Mouse (Mus musculus): ENCODE results near the gene Mast4.

The Mast4 gene

DNA sequence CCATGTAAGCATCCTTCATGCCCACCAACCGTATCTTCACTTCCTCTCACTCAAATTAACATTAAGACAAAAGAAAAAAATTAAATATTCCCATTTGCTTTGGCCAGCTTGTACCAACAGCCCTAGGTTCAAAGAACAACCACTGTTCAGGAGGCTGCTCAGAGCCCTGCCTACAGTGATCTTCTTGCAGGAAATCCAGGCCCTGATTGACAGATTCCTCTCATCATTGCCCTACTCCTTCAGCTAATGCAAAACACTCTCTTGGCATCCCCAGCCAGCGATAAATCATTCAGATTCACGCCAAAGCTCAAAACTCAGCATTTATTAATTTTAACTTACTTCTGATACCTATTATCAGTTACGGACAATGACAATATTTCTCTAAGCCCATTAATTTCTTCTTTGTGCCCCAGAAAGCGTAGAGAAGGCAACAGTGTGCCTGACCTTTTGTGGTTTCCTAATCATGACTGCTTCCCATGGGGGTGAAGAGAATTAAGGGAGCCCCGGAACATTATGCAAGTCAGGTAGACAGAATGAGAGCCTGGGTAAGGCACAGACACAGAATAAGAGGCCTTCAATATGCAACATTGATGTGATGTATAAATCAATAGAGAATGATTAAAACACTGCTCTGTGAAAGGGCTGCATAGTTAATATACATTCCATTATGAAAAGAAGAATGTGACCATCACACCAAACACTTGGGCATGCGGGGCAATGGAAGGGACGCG lies 135.9 kb downstream of the Mast4 start:
- DNase-seq (ENCODE audit: low spot score in 2 of 2), result no peak

DNA sequence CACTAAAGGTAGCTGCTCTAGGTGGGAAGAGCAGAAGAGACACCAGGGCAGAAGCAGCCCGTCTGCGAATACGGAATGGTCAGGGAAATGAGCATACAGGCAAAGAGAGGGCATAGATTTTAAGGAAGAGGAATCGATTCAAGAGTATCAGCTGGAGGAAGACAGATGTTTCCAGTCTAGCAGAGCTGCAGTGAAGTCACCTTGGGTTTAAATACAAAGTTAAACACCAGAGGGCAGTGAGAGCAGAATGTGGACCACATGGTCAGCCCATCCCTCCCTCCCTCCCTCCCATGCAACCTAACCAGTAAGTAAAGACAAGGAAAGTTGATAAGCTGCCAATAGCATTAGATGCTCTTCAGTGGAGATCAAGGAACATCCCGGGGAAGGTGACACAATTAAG lies 138.0 kb downstream of the Mast4 start:
- no peak for DNase-seq (ENCODE audit: low spot score in 2 of 2)

DNA sequence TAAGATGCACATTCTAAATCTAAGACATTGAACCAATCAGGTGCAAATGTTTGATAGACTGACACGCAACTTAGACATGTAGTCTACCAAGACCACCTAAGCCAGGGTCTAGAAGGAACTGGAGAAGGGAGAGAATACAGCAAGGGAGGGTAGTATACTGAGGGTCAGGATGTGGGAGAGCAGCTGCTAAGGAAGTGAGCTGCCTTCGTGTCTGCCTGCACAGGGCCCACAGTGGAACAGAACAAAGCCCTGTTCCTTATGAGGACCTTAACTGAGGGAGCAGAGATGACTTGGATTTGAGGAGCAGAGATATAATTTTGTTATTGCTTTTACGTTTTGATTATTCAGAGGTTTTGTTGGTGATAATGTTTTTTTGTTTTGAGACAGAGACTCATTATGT lies 138.4 kb downstream of the Mast4 start:
- DNase-seq (ENCODE audit: low spot score in 2 of 2), result no peak

DNA sequence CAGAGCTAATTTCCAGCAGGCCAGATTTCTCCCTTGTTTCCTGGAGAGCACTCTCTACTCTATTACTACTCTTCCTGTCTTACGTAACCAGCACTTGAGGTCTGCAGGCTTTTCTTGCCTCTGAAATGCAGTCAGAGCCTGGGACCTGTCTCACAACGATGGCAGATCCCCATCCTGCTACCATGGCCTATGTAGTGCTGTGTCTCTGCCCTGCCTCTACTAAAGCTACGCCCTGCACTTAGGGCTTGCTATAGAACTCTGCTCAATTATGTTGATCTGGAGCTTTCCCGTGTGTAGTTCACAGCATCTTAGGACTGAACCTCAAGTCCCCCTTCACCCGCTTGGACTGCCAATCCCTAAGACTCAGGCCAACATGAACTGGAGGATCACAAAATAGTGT lies 150.7 kb downstream of the Mast4 start:
- no peak for DNase-seq (ENCODE audit: low spot score in 2 of 2)

DNA sequence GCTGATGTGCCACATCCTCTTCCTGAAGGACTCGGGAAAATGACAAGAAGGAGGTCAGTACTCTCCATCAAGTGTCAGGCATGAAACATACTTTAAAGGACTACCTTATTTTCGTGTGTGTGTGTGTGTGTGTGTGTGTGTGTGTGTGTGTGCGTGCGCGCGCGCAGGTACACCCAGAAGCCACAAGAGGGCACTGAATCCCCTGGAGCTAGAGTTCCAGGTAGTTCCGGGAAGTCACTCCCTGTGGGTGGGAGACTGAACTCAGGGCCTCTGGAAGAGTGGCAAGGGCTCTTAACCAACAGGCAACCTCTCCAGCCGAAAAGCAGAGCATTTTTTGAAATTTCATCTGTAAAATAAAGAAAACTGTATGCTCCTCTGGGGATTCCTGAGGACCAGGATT lies 152.5 kb downstream of the Mast4 start:
- no peak for DNase-seq (ENCODE audit: low spot score in 2 of 2)

DNA sequence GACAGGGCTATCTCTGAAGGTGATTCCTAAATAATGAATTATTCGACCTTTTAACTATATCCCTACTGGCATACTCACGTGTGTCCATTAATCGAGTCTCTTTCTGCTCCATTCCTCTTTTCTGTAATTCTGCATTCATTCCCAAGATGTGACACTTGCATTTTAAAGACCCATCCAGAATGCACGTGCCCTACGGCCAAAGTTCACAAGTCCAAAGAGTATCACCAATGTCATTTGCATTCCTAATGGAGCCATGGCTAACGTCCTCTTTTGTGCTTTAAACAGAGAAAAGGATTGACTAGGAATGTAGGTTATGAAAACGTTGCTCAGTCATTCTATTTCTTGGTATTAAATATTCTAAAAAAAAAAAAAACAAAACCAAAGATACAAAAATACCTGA lies 157.4 kb downstream of the Mast4 start:
- DNase-seq (ENCODE audit: low spot score in 2 of 2), result no peak

DNA sequence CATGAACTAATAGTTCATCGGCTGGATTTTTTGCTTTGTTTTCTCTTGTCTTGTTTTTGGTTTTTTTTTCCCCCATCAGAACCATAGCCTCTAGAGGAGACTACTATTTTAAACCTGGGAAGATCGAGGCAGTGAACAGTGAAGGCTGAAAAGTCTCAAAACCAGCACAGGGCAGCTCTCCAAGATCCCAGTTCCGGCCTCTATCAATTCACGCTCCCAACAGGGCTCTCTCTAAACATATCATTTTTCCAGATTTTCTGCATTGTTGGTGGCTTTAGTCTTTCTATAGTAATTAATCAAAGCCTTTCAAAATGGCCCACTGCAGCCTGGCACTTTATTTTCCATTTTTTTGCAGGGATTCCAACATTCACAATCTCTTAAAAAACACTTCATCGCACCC lies 159.9 kb downstream of the Mast4 start:
- no peak for DNase-seq (ENCODE audit: low spot score in 2 of 2)

DNA sequence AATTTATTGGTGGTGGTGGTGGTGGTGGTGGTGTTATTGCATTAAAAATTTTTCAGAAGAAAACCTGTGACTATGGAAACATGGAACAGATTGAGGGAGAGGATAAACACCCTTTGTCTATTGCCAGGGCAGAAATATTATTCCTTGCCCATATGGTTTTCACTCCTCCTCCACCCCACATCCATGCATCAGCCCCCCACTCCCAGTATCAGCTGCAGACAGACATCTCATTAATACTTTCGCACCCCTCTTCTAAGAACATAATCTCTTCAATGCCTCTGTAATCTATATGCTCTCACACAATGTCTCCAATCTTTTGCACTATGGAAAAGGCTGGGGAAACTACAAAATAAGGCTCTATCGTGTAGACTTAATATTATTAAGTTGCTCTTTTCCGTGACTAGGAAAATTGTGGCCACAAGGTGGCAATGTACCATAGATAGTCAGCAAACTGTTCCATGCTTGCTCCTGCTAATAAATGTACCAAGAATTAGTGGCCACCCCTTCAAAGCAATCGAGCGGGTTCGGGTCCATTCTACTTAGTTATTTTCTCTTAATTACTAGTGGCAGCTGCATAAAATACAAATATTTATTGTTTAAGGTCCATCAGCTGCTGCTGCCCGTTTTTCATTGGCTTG lies 160.6 kb downstream of the Mast4 start:
- no peak for DNase-seq (ENCODE audit: low spot score in 2 of 2)

DNA sequence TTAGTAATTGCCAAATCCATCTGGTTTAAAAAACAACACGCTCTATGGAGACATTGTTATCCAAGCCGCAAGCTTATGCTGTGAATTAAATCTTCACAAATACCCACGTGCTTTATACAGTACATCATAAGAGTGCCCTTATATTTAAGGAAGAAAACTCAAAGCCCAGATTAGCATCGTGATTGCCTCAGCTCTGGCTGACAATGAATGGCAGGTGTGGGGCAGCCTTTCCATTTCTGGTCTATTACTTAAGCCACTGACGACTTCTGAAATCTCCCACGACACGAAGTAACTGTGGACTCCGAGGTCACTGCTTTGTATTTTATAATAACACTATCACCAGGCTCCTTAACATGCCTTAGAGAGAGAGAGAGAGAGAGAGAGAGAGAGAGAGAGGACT lies 182.4 kb downstream of the Mast4 start:
- no peak for DNase-seq (ENCODE audit: low spot score in 2 of 2)

DNA sequence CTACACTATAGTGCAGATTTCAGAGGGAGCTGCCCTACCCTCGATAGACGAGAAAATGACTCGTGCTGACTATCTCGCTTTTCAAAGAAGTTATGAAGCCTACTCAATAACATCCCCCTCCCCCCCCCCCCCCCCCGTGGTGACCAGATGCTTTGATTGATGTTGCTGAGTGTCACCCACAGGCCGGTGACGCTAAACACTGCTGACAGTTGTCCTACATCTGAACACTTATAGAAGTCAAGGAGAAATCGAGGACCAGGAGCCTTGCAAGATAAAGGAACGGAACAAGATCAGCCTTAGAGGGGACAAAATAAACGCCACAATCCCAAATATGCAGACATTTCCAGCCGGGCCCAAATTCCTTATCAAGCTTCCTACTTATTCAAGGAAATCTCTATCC lies 183.1 kb downstream of the Mast4 start:
- DNase-seq (ENCODE audit: low spot score in 2 of 2), result no peak

DNA sequence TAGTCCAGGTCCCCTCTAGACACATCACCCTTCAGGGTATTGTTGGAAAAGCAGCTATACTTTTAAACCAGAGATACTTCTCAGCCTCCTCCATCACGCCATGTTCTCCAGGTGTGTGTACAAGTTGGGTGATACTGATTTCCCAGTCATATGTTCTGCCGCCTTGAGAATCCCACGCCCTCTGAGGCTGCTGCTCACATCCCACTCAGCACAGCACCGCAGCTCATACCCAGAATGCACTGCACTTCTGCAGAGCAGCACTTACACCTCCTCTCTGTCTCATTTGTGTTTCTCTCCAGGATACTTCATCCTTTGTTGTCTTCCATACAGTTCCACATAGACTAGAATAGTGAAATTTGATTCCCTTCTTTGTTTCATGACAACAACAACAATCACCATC lies 183.6 kb downstream of the Mast4 start:
- no peak for DNase-seq (ENCODE audit: low spot score in 2 of 2)

DNA sequence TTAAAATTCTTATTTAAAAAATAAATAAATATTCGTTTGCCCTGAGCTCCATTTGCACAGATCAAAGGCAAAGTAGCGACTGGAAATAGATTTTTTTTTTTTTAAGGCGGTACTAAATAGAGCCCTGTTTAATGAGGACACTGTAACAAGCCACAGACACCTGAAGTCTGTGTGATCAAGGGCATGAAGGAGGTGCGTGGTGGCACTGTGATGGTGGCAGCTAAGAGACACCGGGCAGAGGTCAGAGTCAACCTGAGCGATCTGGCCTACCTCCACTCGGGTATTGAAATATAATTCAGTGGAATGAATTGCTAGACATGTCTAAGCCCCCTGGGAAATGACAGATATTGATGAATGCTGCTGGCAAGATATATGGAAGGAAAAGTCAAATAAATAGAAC lies 184.9 kb downstream of the Mast4 start:
- DNase-seq (ENCODE audit: low spot score in 2 of 2), result no peak

DNA sequence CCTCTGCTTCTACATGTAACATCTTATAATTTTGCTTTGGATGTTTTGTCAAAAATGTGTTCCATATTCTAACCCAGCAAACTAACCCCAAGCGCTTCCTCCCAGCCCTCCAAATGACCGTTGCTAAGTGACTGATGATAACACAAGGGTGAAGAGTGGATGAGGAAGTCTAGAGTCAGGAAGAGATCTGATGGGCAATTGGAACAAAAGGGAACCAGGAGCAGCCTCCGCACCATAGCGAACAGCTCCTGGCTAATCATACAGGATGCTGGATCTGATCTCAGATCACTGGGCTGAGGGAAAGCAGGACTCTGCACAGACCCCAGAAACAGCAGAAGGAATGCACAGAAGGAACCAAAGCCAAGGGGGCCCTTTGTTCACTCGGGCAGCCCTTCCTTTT lies 190.0 kb downstream of the Mast4 start:
- DNase-seq (ENCODE audit: low spot score in 2 of 2), result no peak

DNA sequence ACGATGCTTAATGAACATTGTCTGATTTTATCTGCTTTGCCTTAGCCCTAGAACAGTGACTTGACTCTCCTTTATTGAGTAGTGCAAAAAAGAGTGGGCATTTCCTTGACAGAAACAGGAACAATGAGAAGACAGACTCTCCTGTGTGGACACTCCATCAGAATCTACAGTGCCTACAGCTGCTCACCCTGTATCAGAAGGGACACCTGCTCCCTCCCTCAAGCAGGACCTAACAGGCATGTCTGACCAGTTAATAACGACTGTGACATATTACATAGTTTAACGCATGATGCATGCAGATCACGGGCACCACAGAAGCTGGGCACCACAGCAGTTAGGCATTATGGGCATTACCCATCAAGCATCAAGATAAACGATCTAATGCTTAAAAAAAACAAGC lies 193.0 kb downstream of the Mast4 start:
- DNase-seq (ENCODE audit: low spot score in 2 of 2), result no peak

DNA sequence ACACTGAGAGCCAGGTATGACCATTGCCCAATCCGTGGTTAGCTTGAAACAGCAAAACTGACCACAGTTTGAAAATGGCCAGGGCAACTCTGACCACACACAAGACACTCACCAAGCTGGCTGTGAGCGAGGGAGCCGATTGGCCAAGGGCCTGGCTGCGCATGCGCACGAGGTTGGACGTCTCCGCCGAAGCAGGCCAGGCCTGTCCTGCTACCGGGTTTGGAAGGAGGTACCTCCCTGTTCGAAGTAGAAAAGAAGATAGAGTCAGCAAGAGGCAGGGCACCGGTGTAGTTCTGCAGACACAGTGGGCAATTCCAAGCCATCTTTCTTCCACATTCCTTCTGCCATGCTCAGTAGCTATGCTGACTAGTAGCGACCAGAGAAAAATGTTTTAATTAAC lies 194.2 kb downstream of the Mast4 start:
- DNase-seq (ENCODE audit: low spot score in 2 of 2), result no peak

DNA sequence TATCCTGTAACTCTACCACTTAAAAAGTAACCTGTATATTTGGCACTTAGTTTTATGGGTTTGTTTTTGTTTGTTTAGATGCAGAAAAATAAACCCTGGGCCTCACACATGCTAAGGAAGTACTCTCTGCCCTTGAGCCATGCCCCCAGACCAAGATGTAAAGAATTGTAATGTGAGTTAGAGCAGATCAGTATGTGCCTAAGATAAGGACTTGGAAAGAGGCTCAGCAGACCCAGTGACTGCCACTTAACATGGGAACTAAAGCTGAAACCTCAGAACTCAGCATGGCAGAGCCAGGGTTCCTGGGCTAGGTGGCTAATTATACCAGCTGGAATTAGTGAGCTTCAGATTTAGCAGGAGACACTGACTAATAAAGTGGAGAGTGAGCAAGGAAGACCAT lies 196.0 kb downstream of the Mast4 start:
- DNase-seq (ENCODE audit: low spot score in 2 of 2), result no peak

DNA sequence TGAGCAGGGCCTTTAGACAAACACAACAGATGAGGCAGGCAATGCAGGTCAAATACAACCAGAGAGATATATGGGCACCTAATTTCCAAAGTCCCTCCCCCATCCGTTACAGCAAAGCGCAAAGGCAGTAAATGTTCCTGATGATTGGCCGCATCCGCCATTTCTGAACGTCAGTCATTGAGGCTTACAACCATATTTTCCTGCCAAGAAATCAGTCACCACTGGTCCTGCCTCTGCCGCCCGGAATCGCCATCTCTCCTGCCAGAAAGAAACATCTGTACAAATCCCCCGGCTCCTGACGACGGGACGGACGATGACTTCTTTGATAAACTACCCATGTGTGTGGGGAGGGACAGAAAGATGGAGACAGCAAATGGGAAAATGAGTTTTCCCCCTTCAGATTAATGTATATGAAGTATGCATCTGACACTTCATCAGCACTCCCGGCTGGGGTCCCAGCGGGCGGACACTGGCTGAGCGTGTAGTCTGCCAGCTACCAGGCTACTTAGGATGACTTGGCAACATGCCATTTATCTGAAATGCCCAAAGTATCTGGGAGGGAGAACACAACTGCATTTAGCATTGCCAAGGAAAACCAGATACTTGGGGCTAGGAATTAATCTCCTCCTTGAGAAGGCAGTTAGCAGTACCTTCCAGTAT lies 198.9 kb downstream of the Mast4 start:
- DNase-seq (ENCODE audit: low spot score in 2 of 2), result no peak

DNA sequence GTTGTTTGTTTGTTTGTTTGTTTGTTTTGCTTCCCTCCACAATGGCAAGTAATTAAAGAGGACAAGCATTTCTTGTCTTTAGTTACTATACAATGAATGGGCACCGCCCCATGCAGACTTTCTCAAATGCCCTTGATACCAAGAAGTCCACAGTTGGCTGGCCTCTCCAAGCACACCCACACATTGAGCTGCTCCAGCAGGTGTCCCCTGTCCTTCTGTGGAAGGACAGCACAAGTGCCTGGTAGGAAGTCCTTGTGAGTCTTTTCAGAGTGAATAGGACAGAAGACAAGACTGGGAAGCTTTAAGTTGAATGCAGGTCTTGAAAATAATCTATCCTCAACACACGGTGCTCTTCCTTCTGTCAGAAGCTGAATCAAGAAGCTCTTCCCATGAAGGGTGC lies 202.5 kb downstream of the Mast4 start:
- DNase-seq (ENCODE audit: low spot score in 2 of 2), result no peak

DNA sequence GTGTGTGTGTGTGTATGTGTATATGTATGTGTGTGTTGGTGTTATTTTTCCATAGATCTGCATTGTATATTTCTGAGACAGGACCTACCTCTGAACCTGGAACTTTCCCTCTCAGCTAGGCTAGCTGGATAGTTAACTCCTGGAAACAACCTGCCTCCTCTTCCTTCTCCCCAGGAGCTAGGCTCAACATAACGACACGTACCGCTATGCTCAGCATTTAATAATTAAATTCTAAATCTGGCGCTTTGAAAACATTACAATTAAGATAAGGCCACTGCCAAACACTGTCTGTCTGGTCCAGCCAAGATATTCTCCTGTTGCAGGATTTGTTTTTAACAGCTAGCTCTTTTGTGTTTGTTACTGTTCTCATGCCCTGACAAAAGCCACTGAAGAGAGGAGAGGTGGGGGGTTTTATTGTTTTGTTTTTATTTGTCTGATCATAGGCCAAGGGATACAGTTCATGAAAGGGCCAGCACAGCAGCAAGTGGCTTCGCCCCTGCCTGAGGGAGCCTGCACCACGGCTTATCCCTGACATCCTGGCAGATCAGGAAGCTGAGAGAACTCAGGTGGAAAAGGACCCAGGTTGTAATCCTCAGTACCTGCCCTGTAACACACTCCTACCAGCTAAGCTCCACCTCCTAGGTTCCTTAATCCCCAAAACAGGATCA lies 205.0 kb downstream of the Mast4 start:
- DNase-seq (ENCODE audit: low spot score in 2 of 2), result no peak

DNA sequence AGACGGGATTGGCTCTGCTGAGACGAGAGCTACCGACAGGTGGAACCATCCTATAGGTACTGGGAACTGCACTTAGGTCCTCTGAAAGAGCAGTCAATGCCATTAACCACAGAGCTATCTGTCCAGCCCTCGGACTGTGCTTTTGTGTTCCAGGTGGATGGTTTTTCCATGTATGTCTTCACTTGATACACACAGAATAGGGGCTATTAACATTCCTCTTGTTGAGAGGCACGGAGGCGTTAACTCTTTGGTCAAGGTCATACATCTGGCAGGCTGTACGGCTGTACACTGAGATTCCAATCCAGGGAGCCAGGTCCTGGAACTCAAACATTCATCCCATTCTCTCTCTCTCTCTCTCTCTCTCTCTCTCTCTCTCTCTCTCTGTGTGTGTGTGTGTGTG lies 205.6 kb downstream of the Mast4 start:
- no peak for DNase-seq (ENCODE audit: low spot score in 2 of 2)

DNA sequence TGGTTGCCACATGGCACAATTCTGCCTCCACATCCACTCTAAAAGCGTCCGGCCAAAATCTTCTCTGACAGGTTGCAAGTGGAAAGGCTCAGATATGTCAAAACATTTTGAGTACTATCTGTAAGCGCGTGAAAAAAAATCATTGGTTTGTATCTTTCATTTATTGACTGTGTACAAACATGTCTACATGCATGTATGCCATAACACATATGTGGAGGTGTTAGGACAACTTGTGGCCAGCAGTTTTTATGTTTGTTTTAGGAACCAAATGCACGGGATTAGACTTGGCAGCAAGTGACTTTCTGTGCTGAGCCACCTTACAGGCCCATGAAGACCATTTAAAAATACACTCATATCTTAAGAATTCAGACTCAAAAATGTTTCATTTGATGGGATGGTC lies 206.7 kb downstream of the Mast4 start:
- DNase-seq (ENCODE audit: low spot score in 2 of 2), result no peak

DNA sequence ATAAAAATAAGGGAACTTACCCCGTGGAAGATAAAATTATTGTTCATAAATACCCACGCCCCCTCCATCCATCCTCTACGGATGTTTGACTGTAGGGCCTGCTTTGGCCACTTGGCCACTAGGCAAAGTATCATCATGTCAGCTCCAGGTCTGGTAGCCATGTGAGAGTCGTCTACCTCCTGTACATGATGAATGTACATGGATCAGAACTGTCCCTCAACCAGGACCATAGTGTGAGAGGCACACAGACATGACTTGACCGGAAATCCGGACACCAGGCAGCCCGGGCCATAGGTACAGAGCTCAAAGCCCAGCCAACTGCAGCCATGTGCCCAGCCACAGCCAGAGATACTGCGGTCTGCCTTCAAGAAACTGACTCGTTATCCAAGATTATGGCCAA lies 210.6 kb downstream of the Mast4 start:
- DNase-seq (ENCODE audit: low spot score in 2 of 2), result no peak
